Mouse (Mus musculus) gastrocnemius, adult 18-20 months (tissue): ENCODE data around the gene Abhd2. TPM values are rescaled to one million over a fixed set of nuclear protein-coding genes. Genes with fewer than 3 reads are reported as not detected.
A peak's percentile ranks its signal among the peaks of the same experiment; 100 is the strongest.

ENCODE experiments used
- DNase-seq: peaks from one replicate; pipeline ENCODE4 v3.0.0; 2021; ENCODE audit warnings: low spot score
- total RNA-seq, 2 experiments: library from RNA; stranded (reverse); gene quantifications; 2 replicates each; pipeline ENCODE4 v1.2.3; 2021

Abhd2 gene
- total RNA-seq, 2 experiments from 2014 or later, result 3.8 to 4.7 TPM

- DNase-seq, result no peak
These were observed 45.3 kb downstream of the Abhd2 start for GRCm38 (mm10) chr7:79318110-79318801.

GRCm38 (mm10) chr7:79323855-79324254 is 50.9 kb downstream of the Abhd2 start:
- no peak for DNase-seq

- DNase-seq, result no peak
These were observed 55.8 kb downstream of the Abhd2 start for GRCm38 (mm10) chr7:79328769-79329168.

- no peak for DNase-seq
These were observed 58.2 kb downstream of the Abhd2 start for GRCm38 (mm10) chr7:79331197-79331596.

- no peak for DNase-seq
These were observed 60.4 kb downstream of the Abhd2 start for GRCm38 (mm10) chr7:79333419-79333818.

- no peak for DNase-seq
These were observed 63.4 kb downstream of the Abhd2 start for GRCm38 (mm10) chr7:79336362-79336910.

- DNase-seq, result peak; percentile 33
These were observed 72.9 kb downstream of the Abhd2 start for GRCm38 (mm10) chr7:79345902-79346301.

- no peak for DNase-seq
These were observed 73.6 kb downstream of the Abhd2 start for GRCm38 (mm10) chr7:79346555-79347075.

GRCm38 (mm10) chr7:79347108-79347813 is 74.3 kb downstream of the Abhd2 start:
- DNase-seq, result no peak

GRCm38 (mm10) chr7:79348816-79349215 is 75.8 kb downstream of the Abhd2 start:
- no peak for DNase-seq

GRCm38 (mm10) chr7:79349738-79350386 is 76.9 kb downstream of the Abhd2 start:
- DNase-seq, result peak; percentile 78

GRCm38 (mm10) chr7:79358350-79359182 is 85.6 kb downstream of the Abhd2 start:
- no peak for DNase-seq

- no peak for DNase-seq
These were observed 86.1 kb downstream of the Abhd2 start for GRCm38 (mm10) chr7:79359183-79359435.

GRCm38 (mm10) chr7:79360056-79360455 is 87.1 kb downstream of the Abhd2 start:
- no peak for DNase-seq

GRCm38 (mm10) chr7:79362208-79362607 is 89.2 kb downstream of the Abhd2 start:
- DNase-seq, result no peak

- DNase-seq, result no peak
These were observed 89.8 kb downstream of the Abhd2 start for GRCm38 (mm10) chr7:79362830-79363229.

GRCm38 (mm10) chr7:79363370-79364043 is 90.5 kb downstream of the Abhd2 start:
- DNase-seq, result no peak

GRCm38 (mm10) chr7:79368664-79369063 is 95.7 kb downstream of the Abhd2 start:
- no peak for DNase-seq

- no peak for DNase-seq
These were observed 96.4 kb downstream of the Abhd2 start for GRCm38 (mm10) chr7:79369416-79369815.

- DNase-seq, result peak; percentile 43
These were observed 98.4 kb downstream of the Abhd2 start for GRCm38 (mm10) chr7:79371321-79371879.
